Mouse (Mus musculus) bone marrow, adult 2 months (tissue): ENCODE results near the gene Ppip5k1.

Source experiments
- CTCF ChIP-seq: fragments of 200-500 bp; IDR thresholded peaks from 2 replicates; pipeline ENCODE4 v1.5.1; 2011; ENCODE audit warnings: low read length, control low read depth; ENCODE audit not compliant: control insufficient read depth, insufficient read depth
- POLR2A ChIP-seq: fragments of 200-500 bp; IDR thresholded peaks from 2 replicates; pipeline ENCODE4 v1.6.1; 2011; ENCODE audit warnings: low read depth, mild to moderate bottlenecking, control low read depth, low read length, borderline replicate concordance; ENCODE audit not compliant: control insufficient read depth

GRCm38 (mm10) chr2:121271928-121272516 lies 83.2 kb downstream of the Ppip5k1 start:
- TF ChIP-seq POLR2A (no peak), CTCF (no peak)
